Mouse (Mus musculus) liver, embryonic 16.5 days (tissue): ENCODE results near the gene Zfp146. TPM values are rescaled to one million over a fixed set of nuclear protein-coding genes. Genes with fewer than 3 reads are reported as not detected.

ENCODE experiments used
- ATAC-seq: fragments of 200-750 bp; cut with Nextera tagmentation; 2 replicates; pipeline ENCODE4 v1.8.0; 2017; ENCODE audit warnings: low read depth, mild to moderate bottlenecking, moderate number of reproducible peaks, moderate library complexity
- H3K27ac ChIP-seq: fragments of 300-500 bp; sonication (generic); 2 replicates; pipeline ENCODE4 v1.5.1; 2014; ENCODE audit warnings: mild to moderate bottlenecking, low read length
- H3K27me3 ChIP-seq: fragments of 300-500 bp; sonication (generic); 2 replicates; pipeline ENCODE4 v1.6.1; 2014; ENCODE audit warnings: low read depth, low read length, mixed read lengths; ENCODE audit not compliant: control insufficient read depth, insufficient read depth
- H3K36me3 ChIP-seq: fragments of 300-500 bp; sonication (generic); 2 replicates; pipeline ENCODE4 v1.6.1; 2014; ENCODE audit warnings: mild to moderate bottlenecking; ENCODE audit not compliant: control insufficient read depth, insufficient read depth
- H3K4me1 ChIP-seq: fragments of 300-500 bp; sonication (generic); 2 replicates; pipeline ENCODE4 v1.6.1; 2014; ENCODE audit warnings: low read depth, low read length, mixed read lengths; ENCODE audit not compliant: control insufficient read depth
- H3K4me2 ChIP-seq: fragments of 300-500 bp; sonication (generic); 2 replicates; pipeline ENCODE4 v1.6.1; 2014; ENCODE audit warnings: low read depth, low read length, mixed read lengths
- H3K4me3 ChIP-seq: fragments of 300-500 bp; sonication (generic); 2 replicates; pipeline ENCODE4 v1.5.1; 2014; ENCODE audit warnings: low read depth, mild to moderate bottlenecking, low read length
- H3K9ac ChIP-seq: fragments of 300-500 bp; sonication (generic); 2 replicates; pipeline ENCODE4 v1.6.1; 2014; ENCODE audit warnings: low read depth, low read length
- H3K9me3 ChIP-seq: fragments of 300-500 bp; sonication (generic); replicated peaks from 2 replicates; pipeline ENCODE4 v1.6.1; 2016; ENCODE audit warnings: low read length; ENCODE audit not compliant: control insufficient read depth
- WGBS: fragments of 180-500 bp; shearing (Covaris S2); extraction: QIAGEN DNeasy Blood & Tissue Kit; methylation state at CpG from one replicate; pipeline ENCODE4 v1.1.7; 2014; ENCODE audit not compliant: insufficient replicate concordance; 5-methylcytosine and 5-hydroxymethylcytosine counted together
- polyA plus RNA-seq: library from polyadenylated mRNA; unstranded; fragments of >200 nt; fragmentation: Nextera tagmentation; extraction: Ambion mirVana; gene quantifications from 2 replicates; pipeline ENCODE4 v1.2.1, GENCODE M21; 2015

The Zfp146 gene
- polyA plus RNA-seq, 1 experiment from 2014 or later: 3.7 TPM

DNA sequence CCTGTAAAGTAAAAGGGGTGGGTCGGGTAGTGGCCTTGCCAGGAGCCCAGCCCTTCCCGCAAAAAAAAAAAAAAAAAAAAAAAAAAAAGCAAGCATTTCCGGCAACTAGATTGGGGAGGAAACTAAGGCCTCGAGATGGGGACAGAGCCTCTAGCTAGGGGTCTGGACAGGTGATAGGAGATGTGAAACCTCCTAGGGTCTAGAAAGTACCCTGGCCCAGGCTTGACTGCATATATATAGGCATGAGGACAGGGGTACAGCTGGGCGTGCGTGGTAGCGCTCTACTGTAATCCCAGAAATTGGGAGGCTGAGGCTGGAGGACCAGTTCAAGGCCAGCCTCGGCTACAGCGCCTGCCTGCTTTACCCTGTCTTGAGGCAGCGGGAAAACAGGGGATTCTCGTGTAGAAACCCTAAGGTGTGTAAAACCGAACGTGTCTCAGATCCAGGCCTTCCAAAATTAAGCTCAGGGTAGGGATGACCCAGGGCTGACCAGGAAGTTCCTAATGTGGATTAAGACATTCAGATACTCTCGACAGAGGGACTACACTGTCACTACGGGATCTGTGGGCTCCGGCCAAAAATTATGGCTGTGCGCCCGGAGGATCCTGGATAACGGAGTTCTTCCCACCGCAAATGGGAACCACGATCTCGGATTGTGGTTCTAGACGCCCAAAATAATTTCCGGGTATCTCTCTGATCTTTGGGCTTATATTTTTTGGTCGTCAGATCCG, 24.7 kb upstream of the Zfp146 start:
- Histone ChIP-seq H3K9ac (peak overlapping the region; percentile 80), H3K27ac (peak overlapping the region; percentile 91), H3K4me1 (peaks cover 26% of the 10 kb centered on the region), H3K9me3 (no peaks in the 10 kb centered on the region), H3K27me3 (no peaks in the 10 kb centered on the region), H3K4me3 (peak overlapping the region; percentile 79), H3K36me3 (peaks cover 12% of the 10 kb centered on the region), H3K4me2 (peak overlapping the region; percentile 90)
- WGBS: 0% methylated on average over 26 of the region's 26 CpGs
- ATAC-seq: peak; percentile 32

DNA sequence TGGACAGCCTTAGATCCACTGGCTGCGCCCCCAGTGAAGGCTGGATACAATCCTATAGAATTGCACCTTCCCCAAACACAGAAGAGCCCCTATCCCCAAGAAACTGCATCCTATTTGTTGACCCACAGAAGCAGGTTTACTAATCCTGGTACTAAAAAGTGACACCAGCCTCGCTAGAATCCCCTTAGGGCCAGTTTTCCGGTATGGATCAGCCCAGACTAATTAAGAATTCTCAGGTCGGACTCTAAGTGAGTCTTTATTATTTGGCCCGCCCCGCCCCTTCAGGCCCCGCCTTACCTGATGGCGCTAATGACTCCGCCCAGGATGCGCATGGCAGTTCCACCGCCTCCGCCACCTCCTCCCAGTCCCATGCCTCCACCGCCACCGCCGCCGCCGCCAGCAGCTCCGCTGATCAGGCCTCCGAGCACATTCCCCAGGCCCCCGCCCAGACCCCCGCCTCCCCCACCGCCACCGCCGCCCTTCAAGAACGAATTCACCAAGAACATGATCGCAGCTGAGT, 24.1 kb upstream of the Zfp146 start:
- peak overlapping the region; percentile 80 for H3K9ac ChIP-seq
- H3K4me3 ChIP-seq: peak overlapping the region; percentile 79
- H3K36me3 ChIP-seq: peaks cover 12% of the 10 kb centered on the region
- peak; percentile 82 for ATAC-seq
- peak overlapping the region; percentile 91 for H3K27ac ChIP-seq
- no peaks in the 10 kb centered on the region for H3K27me3 ChIP-seq
- no peaks in the 10 kb centered on the region for H3K9me3 ChIP-seq
- H3K4me1 ChIP-seq: peaks cover 26% of the 10 kb centered on the region
- 1% methylated on average over 25 of the region's 26 CpGs for WGBS
- H3K4me2 ChIP-seq: peak overlapping the region; percentile 90

DNA sequence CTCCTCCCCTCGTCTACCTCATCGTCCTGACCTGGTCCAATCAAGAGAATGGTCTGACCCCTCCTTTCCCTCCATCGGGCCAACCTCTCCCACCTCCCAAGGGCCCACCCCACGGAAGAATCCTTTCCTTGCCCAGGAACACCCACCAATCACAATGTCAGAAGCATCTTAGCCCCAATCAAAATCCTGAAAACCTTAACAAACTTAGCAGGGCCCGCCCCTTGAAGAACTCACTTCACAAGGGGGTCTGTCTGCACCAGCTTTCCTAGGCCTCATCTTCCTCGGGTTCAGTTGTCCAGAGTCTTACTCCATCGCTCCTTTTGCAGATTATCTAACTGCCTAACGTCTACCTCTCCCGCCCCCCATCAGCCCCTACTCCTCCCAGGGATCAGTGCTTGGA, 23.5 kb upstream of the Zfp146 start:
- 60% methylated on average over 9 of the region's 9 CpGs for WGBS

DNA sequence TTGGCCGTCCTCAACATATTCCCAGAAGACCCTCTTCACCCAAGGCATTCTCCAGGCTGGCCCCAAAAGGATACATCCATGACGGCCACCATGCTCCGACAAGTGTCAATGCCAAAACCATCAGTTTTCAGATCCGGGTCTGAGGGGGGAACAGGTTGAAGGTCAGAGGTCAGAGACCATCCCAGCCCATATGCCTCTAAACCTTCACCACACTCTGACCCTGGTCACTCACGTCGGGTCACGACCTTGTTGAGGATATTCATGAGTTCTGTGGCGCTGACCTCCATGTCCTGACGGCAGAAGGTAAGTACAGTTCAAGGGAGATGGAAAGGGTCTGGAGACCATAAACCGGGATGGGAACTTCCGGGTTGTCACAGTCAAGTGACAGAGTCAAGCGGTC, 22.5 kb upstream of the Zfp146 start:
- H3K4me1 ChIP-seq: peaks cover 23% of the 10 kb centered on the region
- no peak overlapping the region for H3K4me3 ChIP-seq
- no peak for ATAC-seq
- H3K4me2 ChIP-seq: no peak overlapping the region
- H3K36me3 ChIP-seq: peaks cover 18% of the 10 kb centered on the region
- no peak overlapping the region for H3K9ac ChIP-seq
- 87% methylated on average over 12 of the region's 12 CpGs for whole genome bisulfite sequencing
- no peaks in the 10 kb centered on the region for H3K9me3 ChIP-seq
- no peaks in the 10 kb centered on the region for H3K27me3 ChIP-seq
- H3K27ac ChIP-seq: no peak overlapping the region

More for the DNA sequence above, 23.5 kb upstream of the Zfp146 start:
- ATAC-seq: no peak
- Histone ChIP-seq H3K27ac (no peak overlapping the region; the same call in 1 of the 2 replicates), H3K9ac (peak overlapping the region; percentile 38), H3K36me3 (peaks cover 12% of the 10 kb centered on the region), H3K27me3 (no peaks in the 10 kb centered on the region), H3K4me3 (no peak overlapping the region; the same call in 1 of the 2 replicates), H3K4me1 (peaks cover 23% of the 10 kb centered on the region), H3K4me2 (peak overlapping the region; percentile 90), H3K9me3 (no peaks in the 10 kb centered on the region)

DNA sequence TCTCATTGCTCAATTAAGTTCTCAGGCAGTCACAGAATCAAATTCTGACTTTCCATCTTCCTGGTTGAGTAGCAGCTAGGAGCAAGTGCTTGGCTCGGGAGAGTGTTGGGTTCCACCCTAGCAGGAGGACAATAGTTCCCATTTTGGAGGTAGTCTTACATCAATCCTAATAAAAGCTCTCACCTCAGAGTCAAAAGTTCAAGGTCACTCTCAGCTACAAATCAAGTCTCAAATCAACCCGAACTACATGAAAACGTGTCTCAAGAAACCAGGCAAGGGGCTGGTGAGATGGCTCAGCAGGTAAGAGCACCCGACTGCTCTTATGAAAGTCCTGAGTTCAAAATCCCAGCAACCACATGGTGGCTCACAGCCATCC, 19.6 kb upstream of the Zfp146 start:
- no peaks in the 10 kb centered on the region for H3K9me3 ChIP-seq
- peaks cover 16% of the 10 kb centered on the region for H3K4me1 ChIP-seq
- no peak overlapping the region for H3K4me3 ChIP-seq
- ATAC-seq: no peak
- H3K4me2 ChIP-seq: no peak overlapping the region
- no peak overlapping the region for H3K27ac ChIP-seq
- no peaks in the 10 kb centered on the region for H3K27me3 ChIP-seq
- H3K9ac ChIP-seq: no peak overlapping the region
- peaks cover 28% of the 10 kb centered on the region for H3K36me3 ChIP-seq
- 81% methylated on average over 4 of the region's 4 CpGs for WGBS

DNA sequence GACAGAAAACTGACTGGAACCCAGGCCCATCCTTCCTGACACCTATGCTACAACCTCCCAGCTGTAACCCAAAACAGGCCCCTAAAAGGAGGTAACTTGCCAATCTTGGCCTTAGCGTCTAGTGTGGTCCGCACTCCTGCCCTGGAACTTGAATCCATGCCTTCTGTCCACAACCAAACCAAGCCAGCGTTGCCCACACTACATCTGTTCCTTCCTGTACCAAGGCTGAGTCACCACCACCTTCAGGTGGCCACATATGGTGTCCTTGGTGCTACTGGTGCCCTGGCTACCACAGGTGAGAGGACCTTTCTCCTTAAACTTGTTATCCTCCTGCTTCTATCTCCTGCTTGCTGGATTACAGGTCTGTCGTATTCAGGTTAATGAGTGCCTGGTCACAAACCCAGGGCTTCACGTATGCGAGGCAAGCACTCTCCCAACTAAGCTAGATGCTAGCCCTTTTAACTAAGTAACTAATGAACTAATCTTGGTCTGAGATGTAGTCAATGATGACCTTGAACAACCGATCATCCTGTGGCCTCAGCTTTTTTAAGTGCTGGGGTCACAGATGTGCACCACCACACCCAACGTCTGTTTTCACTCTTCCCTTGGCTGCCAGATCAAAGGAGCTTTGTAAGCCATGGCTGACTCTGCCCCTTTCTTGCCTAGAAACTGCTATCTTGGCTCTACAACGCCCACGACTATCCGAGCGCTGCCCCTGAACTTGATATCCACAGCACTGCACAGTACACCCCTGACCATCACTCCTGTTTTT, 19.0 kb upstream of the Zfp146 start:
- H3K27me3 ChIP-seq: no peaks in the 10 kb centered on the region
- H3K9me3 ChIP-seq: no peaks in the 10 kb centered on the region
- peaks cover 28% of the 10 kb centered on the region for H3K36me3 ChIP-seq
- no peak for ATAC-seq
- no peak overlapping the region for H3K4me3 ChIP-seq
- H3K9ac ChIP-seq: no peak overlapping the region
- no peak overlapping the region for H3K4me2 ChIP-seq
- peaks cover 19% of the 10 kb centered on the region for H3K4me1 ChIP-seq
- WGBS: 77% methylated on average over 12 of the region's 12 CpGs
- no peak overlapping the region for H3K27ac ChIP-seq

DNA sequence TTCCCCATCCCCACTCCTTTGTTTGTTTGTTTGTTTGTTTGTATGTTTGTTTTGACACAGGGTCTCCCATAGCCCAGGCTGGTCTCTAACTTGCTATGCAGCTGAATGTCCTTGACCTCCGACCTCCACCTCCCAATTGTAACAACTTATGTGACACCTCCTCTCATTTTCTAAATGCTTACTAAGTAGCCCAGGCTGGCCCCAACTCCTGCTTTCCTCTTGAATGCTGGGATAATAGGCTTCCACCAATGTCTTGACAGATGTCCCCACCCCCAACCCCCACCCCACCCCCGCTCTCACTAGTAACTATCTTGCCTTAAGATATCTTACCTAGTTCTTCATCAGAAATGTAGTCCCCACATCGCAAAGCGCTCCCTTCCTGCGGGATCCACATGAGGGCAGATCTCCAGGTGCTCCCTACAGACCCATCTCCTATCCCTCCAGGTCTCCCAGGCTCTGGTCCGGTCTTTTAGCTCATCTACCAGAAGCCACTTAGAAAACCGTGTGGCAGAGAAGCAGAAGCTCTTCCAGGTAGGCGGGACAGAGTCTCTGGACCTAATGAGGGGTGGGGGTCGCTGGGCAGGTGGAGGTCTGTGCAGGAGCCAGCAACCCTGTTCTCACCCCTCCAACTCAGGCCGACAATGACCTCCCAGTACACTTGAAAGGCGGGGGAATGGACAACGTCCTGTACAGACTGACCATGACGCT, 15.2 kb upstream of the Zfp146 start:
- Histone ChIP-seq H3K9ac (no peak overlapping the region), H3K27ac (no peak overlapping the region), H3K9me3 (no peaks in the 10 kb centered on the region), H3K36me3 (peaks cover 15% of the 10 kb centered on the region), H3K27me3 (no peaks in the 10 kb centered on the region), H3K4me3 (no peak overlapping the region; the same call in 1 of the 2 replicates), H3K4me1 (peaks cover 11% of the 10 kb centered on the region), H3K4me2 (no peak overlapping the region)
- ATAC-seq: no peak
- 72% methylated on average over 13 of the region's 13 CpGs for WGBS

DNA sequence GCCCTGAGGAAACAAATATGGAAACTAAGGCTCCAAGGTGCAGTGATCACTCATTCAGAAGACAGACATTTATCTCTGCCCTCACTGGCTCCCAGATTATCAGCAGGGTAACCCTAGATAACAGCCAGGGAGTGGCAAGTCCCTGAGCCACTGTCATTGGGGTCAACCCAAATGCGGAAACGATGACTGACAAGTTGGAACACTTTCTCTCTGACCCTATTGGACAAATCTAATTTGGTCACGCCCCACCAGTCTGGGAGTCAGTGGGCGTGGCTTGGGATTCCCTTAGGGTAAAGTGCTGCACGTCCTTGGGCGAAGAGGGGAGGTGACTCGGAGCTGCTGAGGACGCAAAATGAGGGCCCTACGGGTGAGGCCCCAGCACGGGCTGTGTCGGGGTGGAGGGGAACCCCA, 14.3 kb upstream of the Zfp146 start, which contains the start of gene Cox7a1:
Gene Cox7a1 (plus strand): TSS at position 266 of the 411 bp plus-strand sequence.
- Histone ChIP-seq H3K27ac (0 out of 2 replicates have a peak within 1 kb of the TSS, but pooled peaks have one; percentile 26), H3K9ac (peak within 1 kb of the TSS; percentile 45), H3K9me3 (no peaks in the 10 kb centered on the region), H3K4me1 (peaks cover 11% of the 10 kb centered on the region), H3K4me3 (peak within 1 kb of the TSS; percentile 47), H3K36me3 (peaks cover 15% of the 10 kb centered on the region), H3K4me2 (peak within 1 kb of the TSS; percentile 70), H3K27me3 (no peaks in the 10 kb centered on the region)
- WGBS: under 1% methylated on average over 11 of the region's 11 CpGs
- peak; percentile 92 for ATAC-seq
